Mouse (Mus musculus) neural tube, embryonic 13.5 days (tissue): ENCODE results near the gene Isy1. TPM values are rescaled to one million over a fixed set of nuclear protein-coding genes. Genes with fewer than 3 reads are reported as not detected.
"Not testable (repeated sequence)": the region's sequence is repeated elsewhere in the genome, so short reads cannot be mapped to it uniquely, and the experiment has no call there.

ENCODE experiments used
- ATAC-seq: fragments of 200-750 bp; cut with Nextera tagmentation; 2 replicates; pipeline ENCODE4 v1.8.0; 2017; ENCODE audit warnings: low read depth, mild to moderate bottlenecking, moderate TSS enrichment, moderate library complexity
- H3K27ac ChIP-seq: fragments of 300-500 bp; sonication (generic); replicated peaks from 2 replicates; pipeline ENCODE4 v1.5.1; 2015; ENCODE audit warnings: moderate library complexity, mild to moderate bottlenecking, inconsistent platforms
- H3K27me3 ChIP-seq: fragments of 300-500 bp; sonication (generic); 2 replicates; pipeline ENCODE4 v1.6.1; 2015; ENCODE audit warnings: mild to moderate bottlenecking, inconsistent platforms
- H3K36me3 ChIP-seq: fragments of 300-500 bp; sonication (generic); 2 replicates; pipeline ENCODE4 v1.6.1; 2015; ENCODE audit warnings: mild to moderate bottlenecking, inconsistent platforms
- H3K4me1 ChIP-seq: fragments of 300-500 bp; sonication (generic); replicated peaks from 2 replicates; pipeline ENCODE4 v1.6.1; 2015; ENCODE audit warnings: inconsistent platforms
- H3K4me2 ChIP-seq: fragments of 300-500 bp; sonication (generic); 2 replicates; pipeline ENCODE4 v1.6.1; 2015; ENCODE audit warnings: inconsistent platforms, mild to moderate bottlenecking, moderate library complexity
- H3K4me3 ChIP-seq: fragments of 300-500 bp; sonication (generic); 2 replicates; pipeline ENCODE4 v1.5.1; 2015; ENCODE audit warnings: mild to moderate bottlenecking, inconsistent platforms
- H3K9ac ChIP-seq: fragments of 300-500 bp; sonication (generic); 2 replicates; pipeline ENCODE4 v1.6.1; 2015; ENCODE audit warnings: moderate library complexity, mild to moderate bottlenecking, inconsistent platforms
- H3K9me3 ChIP-seq: fragments of 300-500 bp; sonication (generic); 2 replicates; pipeline ENCODE4 v1.6.1; 2016; ENCODE audit warnings: inconsistent platforms
- WGBS: fragments of 180-500 bp; shearing (Covaris S2); methylation state at CpG from one replicate; pipeline ENCODE4 v1.1.7; 2015; 5-methylcytosine and 5-hydroxymethylcytosine counted together
- polyA plus RNA-seq: library from polyadenylated mRNA; unstranded; fragments of >200 nt; fragmentation: Nextera tagmentation; extraction: Ambion mirVana; gene quantifications from 2 replicates; pipeline ENCODE4 v1.2.1, GENCODE M21; 2015

Gene Isy1
- polyA plus RNA-seq, 1 experiment from 2014 or later = 28.9 TPM

GRCm38 (mm10) chr6:87784033-87784432 lies 54.6 kb downstream of the Isy1 start:
- H3K4me1 ChIP-seq = peaks cover 3% of the 10 kb centered on the region
- no peak overlapping the region for H3K9ac ChIP-seq
- no peak overlapping the region for H3K27ac ChIP-seq
- ATAC-seq = no peak
- H3K27me3 ChIP-seq = no peaks in the 10 kb centered on the region
- WGBS = 82% methylated on average over 8 of the region's 8 CpGs
- H3K4me2 ChIP-seq = no peak overlapping the region
- no peaks in the 10 kb centered on the region for H3K9me3 ChIP-seq
- H3K4me3 ChIP-seq = no peak overlapping the region
- H3K36me3 ChIP-seq = no peaks in the 10 kb centered on the region

- no peaks in the 10 kb centered on the region for H3K4me1 ChIP-seq
- H3K36me3 ChIP-seq = no peaks in the 10 kb centered on the region
- H3K9me3 ChIP-seq = no peaks in the 10 kb centered on the region
- no peak overlapping the region for H3K9ac ChIP-seq
- no peak for ATAC-seq
- H3K27me3 ChIP-seq = no peaks in the 10 kb centered on the region
- WGBS = 80% methylated on average over 10 of the region's 10 CpGs
- no peak overlapping the region for H3K4me3 ChIP-seq
- no peak overlapping the region for H3K4me2 ChIP-seq
- H3K27ac ChIP-seq = no peak overlapping the region
These were observed 57.9 kb downstream of the Isy1 start for GRCm38 (mm10) chr6:87780546-87781301.

- Histone ChIP-seq H3K4me1 (no peaks in the 10 kb centered on the region), H3K36me3 (no peaks in the 10 kb centered on the region), H3K4me2 (no peak overlapping the region), H3K9me3 (no peaks in the 10 kb centered on the region), H3K9ac (0 out of 2 replicates have a peak overlapping the region, but pooled peaks have one; percentile 22), H3K27me3 (no peaks in the 10 kb centered on the region), H3K27ac (no peak overlapping the region), H3K4me3 (no peak overlapping the region)
- no peak for ATAC-seq
- WGBS = 85% methylated on average over 11 of the region's 11 CpGs
These were observed 59.1 kb downstream of the Isy1 start for GRCm38 (mm10) chr6:87779174-87780165.

- H3K27ac ChIP-seq = no peak overlapping the region
- 0 out of 2 replicates have a peak overlapping the region, but pooled peaks have one; percentile 22 for H3K9ac ChIP-seq
- H3K9me3 ChIP-seq = no peaks in the 10 kb centered on the region
- no peak for ATAC-seq
- H3K4me3 ChIP-seq = no peak overlapping the region
- WGBS = 80% methylated on average over 11 of the region's 11 CpGs
- no peak overlapping the region for H3K4me2 ChIP-seq
- no peaks in the 10 kb centered on the region for H3K4me1 ChIP-seq
- H3K27me3 ChIP-seq = no peaks in the 10 kb centered on the region
- H3K36me3 ChIP-seq = no peaks in the 10 kb centered on the region
These were observed 60.1 kb downstream of the Isy1 start for GRCm38 (mm10) chr6:87778294-87779173.

GRCm38 (mm10) chr6:87777842-87778241 lies 60.8 kb downstream of the Isy1 start, which contains the start of gene Gp9:
Gene Gp9, plus strand, starts transcription at chr6:87778072.
- WGBS = 72% methylated on average over 2 of the region's 2 CpGs
- Histone ChIP-seq H3K27ac (no peak within 1 kb of the TSS), H3K36me3 (no peaks in the 10 kb centered on the region), H3K4me3 (no peak within 1 kb of the TSS), H3K9ac (0 out of 2 replicates have a peak within 1 kb of the TSS, but pooled peaks have one; percentile 22), H3K27me3 (no peaks in the 10 kb centered on the region), H3K4me1 (no peaks in the 10 kb centered on the region), H3K4me2 (no peak within 1 kb of the TSS), H3K9me3 (no peaks in the 10 kb centered on the region)
- ATAC-seq = no peak

- H3K27me3 ChIP-seq = no peaks in the 10 kb centered on the region
- no peak overlapping the region for H3K4me3 ChIP-seq
- H3K4me1 ChIP-seq = no peaks in the 10 kb centered on the region
- 89% methylated on average over 1 of the region's 1 CpGs for WGBS
- no peak overlapping the region for H3K9ac ChIP-seq
- H3K27ac ChIP-seq = no peak overlapping the region
- H3K9me3 ChIP-seq = no peaks in the 10 kb centered on the region
- H3K4me2 ChIP-seq = no peak overlapping the region
- H3K36me3 ChIP-seq = no peaks in the 10 kb centered on the region
- no peak for ATAC-seq
These were observed 61.9 kb downstream of the Isy1 start for GRCm38 (mm10) chr6:87776663-87777062.

GRCm38 (mm10) chr6:87775588-87776245 lies 62.9 kb downstream of the Isy1 start:
- Histone ChIP-seq H3K9ac (no peak overlapping the region), H3K27me3 (no peaks in the 10 kb centered on the region), H3K9me3 (no peaks in the 10 kb centered on the region), H3K4me1 (no peaks in the 10 kb centered on the region), H3K4me2 (no peak overlapping the region), H3K4me3 (no peak overlapping the region), H3K36me3 (no peaks in the 10 kb centered on the region), H3K27ac (no peak overlapping the region)
- ATAC-seq = no peak
- WGBS = 76% methylated on average over 3 of the region's 3 CpGs

- no peak for ATAC-seq
- Histone ChIP-seq H3K36me3 (no peaks in the 10 kb centered on the region), H3K4me3 (no peak overlapping the region), H3K9ac (no peak overlapping the region), H3K4me1 (no peaks in the 10 kb centered on the region), H3K9me3 (no peaks in the 10 kb centered on the region), H3K27me3 (no peaks in the 10 kb centered on the region), H3K27ac (no peak overlapping the region), H3K4me2 (no peak overlapping the region)
- 85% methylated on average over 9 of the region's 9 CpGs for WGBS
These were observed 63.7 kb downstream of the Isy1 start for GRCm38 (mm10) chr6:87774909-87775308.

GRCm38 (mm10) chr6:87774466-87774865 lies 64.1 kb downstream of the Isy1 start:
- Histone ChIP-seq H3K4me2 (no peak overlapping the region), H3K9me3 (no peaks in the 10 kb centered on the region), H3K4me1 (no peaks in the 10 kb centered on the region), H3K9ac (no peak overlapping the region), H3K27ac (no peak overlapping the region), H3K4me3 (no peak overlapping the region), H3K36me3 (no peaks in the 10 kb centered on the region), H3K27me3 (no peaks in the 10 kb centered on the region)
- no peak for ATAC-seq
- WGBS = 60% methylated on average over 1 of the region's 1 CpGs

GRCm38 (mm10) chr6:87770626-87771025 lies 68.0 kb downstream of the Isy1 start:
- Histone ChIP-seq H3K27me3 (no peaks in the 10 kb centered on the region), H3K36me3 (no peaks in the 10 kb centered on the region), H3K4me2 (no peak overlapping the region), H3K4me3 (no peak overlapping the region), H3K9me3 (no peaks in the 10 kb centered on the region), H3K4me1 (no peaks in the 10 kb centered on the region), H3K27ac (no peak overlapping the region), H3K9ac (no peak overlapping the region)
- WGBS = 54% methylated on average over 8 of the region's 8 CpGs
- no peak for ATAC-seq

- ATAC-seq, H3K27ac ChIP-seq, H3K9ac ChIP-seq, H3K4me1 ChIP-seq, H3K4me2 ChIP-seq, H3K36me3 ChIP-seq, H3K9me3 ChIP-seq, H3K4me3 ChIP-seq, H3K27me3 ChIP-seq: not testable (repeated sequence)
- 91% methylated on average over 2 of the region's 2 CpGs for WGBS
These were observed 74.3 kb downstream of the Isy1 start for GRCm38 (mm10) chr6:87764296-87764695.
